Mouse (Mus musculus) right cerebral cortex, postnatal 25 days (tissue): ENCODE measurements around the gene Wfikkn1.
"Not testable (repeated sequence)": the region's sequence is repeated elsewhere in the genome, so short reads cannot be mapped to it uniquely, and the experiment has no call there.

Experiments
- DNase-seq: peaks from one replicate; pipeline ENCODE4 v3.0.0; 2022

Gene Wfikkn1

GRCm38 (mm10) chr17:25883824-25884223 is 3.2 kb upstream of the Wfikkn1 start:
- no peak for DNase-seq

GRCm38 (mm10) chr17:25883268-25883667 is 2.6 kb upstream of the Wfikkn1 start:
- no peak for DNase-seq

- DNase-seq: no peak
These were observed 1.6 kb upstream of the Wfikkn1 start for GRCm38 (mm10) chr17:25882306-25882705.

- DNase-seq: no peak
These were observed 1.0 kb upstream of the Wfikkn1 start for GRCm38 (mm10) chr17:25881691-25882090.

GRCm38 (mm10) chr17:25880913-25881641 is 419 bp upstream of the Wfikkn1 start:
- DNase-seq: no peak

- DNase-seq: no peak
These were observed 908 bp downstream of the Wfikkn1 start for GRCm38 (mm10) chr17:25879750-25880149.

GRCm38 (mm10) chr17:25879261-25879660 is 1.4 kb downstream of the Wfikkn1 start:
- no peak for DNase-seq

- DNase-seq: no peak
These were observed 2.0 kb downstream of the Wfikkn1 start for GRCm38 (mm10) chr17:25878611-25879180.

GRCm38 (mm10) chr17:25877741-25878610 is 2.7 kb downstream of the Wfikkn1 start:
- DNase-seq: no peak

GRCm38 (mm10) chr17:25877025-25877424 is 3.6 kb downstream of the Wfikkn1 start:
- no peak for DNase-seq

- no peak for DNase-seq
These were observed 4.2 kb downstream of the Wfikkn1 start for GRCm38 (mm10) chr17:25876347-25876915.

GRCm38 (mm10) chr17:25875171-25876136 is 5.2 kb downstream of the Wfikkn1 start:
- peak; percentile 91 for DNase-seq

- peak; percentile 93 for DNase-seq
These were observed 5.9 kb downstream of the Wfikkn1 start, which contains the start of gene Mettl26 for GRCm38 (mm10) chr17:25874721-25875170. TSS of gene Mettl26 (plus strand) at chr17:25875074.

- DNase-seq: no peak
These were observed 6.4 kb downstream of the Wfikkn1 start for GRCm38 (mm10) chr17:25874148-25874720.

- DNase-seq: no peak
These were observed 7.1 kb downstream of the Wfikkn1 start for GRCm38 (mm10) chr17:25873405-25874147.

- no peak for DNase-seq
These were observed 8.0 kb downstream of the Wfikkn1 start for GRCm38 (mm10) chr17:25872676-25873075.

- not testable (repeated sequence) for DNase-seq
These were observed 9.1 kb downstream of the Wfikkn1 start for GRCm38 (mm10) chr17:25871566-25871965.

GRCm38 (mm10) chr17:25869954-25870353 is 10.7 kb downstream of the Wfikkn1 start:
- no peak for DNase-seq

GRCm38 (mm10) chr17:25869498-25869897 is 11.2 kb downstream of the Wfikkn1 start:
- DNase-seq: no peak

GRCm38 (mm10) chr17:25868601-25869191 is 12.0 kb downstream of the Wfikkn1 start, which contains the start of gene Mcrip2:
TSS of gene Mcrip2 (minus strand) at chr17:25868764.
- peak; percentile 83 for DNase-seq
